Mouse (Mus musculus) neural tube, embryonic 15.5 days (tissue): Measurements from ENCODE around the gene Ndufa6. TPM values are rescaled to one million over a fixed set of nuclear protein-coding genes. Genes with fewer than 3 reads are reported as not detected.
"Not testable (repeated sequence)": the region's sequence is repeated elsewhere in the genome, so short reads cannot be mapped to it uniquely, and the experiment has no call there.

Experiments used
- ATAC-seq: fragments of 200-750 bp; cut with Nextera tagmentation; 2 replicates; pipeline ENCODE4 v1.8.0; 2017; ENCODE audit warnings: mild to moderate bottlenecking, moderate TSS enrichment, moderate library complexity; ENCODE audit not compliant: low FRiP score
- H3K27ac ChIP-seq: fragments of 300-500 bp; sonication (generic); replicated peaks from 2 replicates; pipeline ENCODE4 v1.5.1; 2015; ENCODE audit warnings: mild to moderate bottlenecking, inconsistent platforms
- H3K27me3 ChIP-seq: fragments of 300-500 bp; sonication (generic); replicated peaks from 2 replicates; pipeline ENCODE4 v1.6.1; 2015; ENCODE audit warnings: inconsistent platforms
- H3K36me3 ChIP-seq: fragments of 300-500 bp; sonication (generic); 2 replicates; pipeline ENCODE4 v1.6.1; 2015; ENCODE audit warnings: inconsistent platforms
- H3K4me1 ChIP-seq: fragments of 300-500 bp; sonication (generic); 2 replicates; pipeline ENCODE4 v1.6.1; 2015; ENCODE audit warnings: inconsistent platforms
- H3K4me2 ChIP-seq: fragments of 300-500 bp; sonication (generic); 2 replicates; pipeline ENCODE4 v1.6.1; 2015; ENCODE audit warnings: inconsistent platforms, mild to moderate bottlenecking, moderate library complexity
- H3K4me3 ChIP-seq: fragments of 300-500 bp; sonication (generic); replicated peaks from 2 replicates; pipeline ENCODE4 v1.5.1; 2015; ENCODE audit warnings: mild to moderate bottlenecking, inconsistent platforms
- H3K9ac ChIP-seq: fragments of 300-500 bp; sonication (generic); replicated peaks from 2 replicates; pipeline ENCODE4 v1.6.1; 2015; ENCODE audit warnings: mild to moderate bottlenecking, inconsistent platforms
- H3K9me3 ChIP-seq: fragments of 300-500 bp; sonication (generic); replicated peaks from 2 replicates; pipeline ENCODE4 v1.6.1; 2016; ENCODE audit warnings: inconsistent platforms
- WGBS: fragments of 180-500 bp; shearing (Covaris S2); methylation state at CpG from one replicate; pipeline ENCODE4 v1.1.7; 2015; ENCODE audit warnings: mixed read lengths; 5-methylcytosine and 5-hydroxymethylcytosine counted together
- polyA plus RNA-seq: library from polyadenylated mRNA; unstranded; fragments of >200 nt; fragmentation: Nextera tagmentation; extraction: Ambion mirVana; gene quantifications from 2 replicates; pipeline ENCODE4 v1.2.1, GENCODE M21; 2015

The Ndufa6 gene
- polyA plus RNA-seq, result 409 and 417 TPM in 2 replicates

DNA sequence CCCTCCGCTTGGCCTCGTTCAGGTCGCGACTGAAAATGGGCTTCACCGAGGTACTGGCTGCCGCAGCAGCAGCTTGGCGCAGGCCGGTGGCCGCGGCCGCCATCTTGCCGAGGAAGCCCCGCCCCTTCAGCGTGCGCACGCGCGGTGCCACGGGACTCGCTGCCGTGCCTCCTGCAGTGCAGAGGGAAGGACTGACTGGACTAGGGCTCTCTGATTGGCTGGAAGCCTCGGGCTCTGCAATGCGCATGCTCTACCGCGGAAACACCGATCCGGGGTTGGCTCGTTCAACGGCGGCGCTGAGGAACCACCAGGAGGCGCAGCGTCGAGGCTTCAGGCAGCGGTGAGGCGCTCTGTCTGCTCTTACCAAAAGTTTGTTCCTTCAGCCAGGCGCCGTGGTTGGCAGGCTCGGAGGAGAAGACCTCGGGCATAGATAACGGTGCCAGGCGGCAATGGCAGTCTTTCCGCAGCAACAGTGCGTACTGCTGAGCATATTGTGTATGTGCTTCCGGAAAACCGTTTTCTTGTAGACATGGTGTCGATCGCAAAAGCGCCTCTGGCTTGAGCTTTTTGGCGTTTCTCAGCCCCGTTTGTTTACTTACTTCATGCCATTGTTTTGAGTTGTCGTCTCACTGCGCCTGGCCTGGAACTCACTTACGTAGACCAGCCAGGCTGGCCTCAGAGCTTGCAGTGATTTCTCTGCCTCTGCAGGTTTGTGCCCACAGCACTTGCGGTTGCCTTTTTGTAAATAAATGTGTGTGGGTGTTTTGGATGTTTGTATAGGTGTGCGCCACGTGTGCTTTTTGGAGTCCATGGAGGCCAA lies at the start of gene Ndufa6:
Gene Ndufa6 (minus strand): TSS at position 197 of the 820 bp plus-strand sequence.
- H3K4me2 ChIP-seq, result peak within 1 kb of the TSS; percentile 90
- H3K36me3 ChIP-seq, result peaks cover 16% of the 10 kb centered on the region
- peak within 1 kb of the TSS; percentile 92 for H3K27ac ChIP-seq
- H3K9ac ChIP-seq, result peak within 1 kb of the TSS; percentile 99
- peaks cover 34% of the 10 kb centered on the region for H3K4me1 ChIP-seq
- H3K4me3 ChIP-seq, result peak within 1 kb of the TSS; percentile 94
- 2% methylated on average over 57 of the region's 57 CpGs for WGBS
- no peaks in the 10 kb centered on the region for H3K9me3 ChIP-seq
- no peaks in the 10 kb centered on the region for H3K27me3 ChIP-seq
- peak; percentile 99 for ATAC-seq

DNA sequence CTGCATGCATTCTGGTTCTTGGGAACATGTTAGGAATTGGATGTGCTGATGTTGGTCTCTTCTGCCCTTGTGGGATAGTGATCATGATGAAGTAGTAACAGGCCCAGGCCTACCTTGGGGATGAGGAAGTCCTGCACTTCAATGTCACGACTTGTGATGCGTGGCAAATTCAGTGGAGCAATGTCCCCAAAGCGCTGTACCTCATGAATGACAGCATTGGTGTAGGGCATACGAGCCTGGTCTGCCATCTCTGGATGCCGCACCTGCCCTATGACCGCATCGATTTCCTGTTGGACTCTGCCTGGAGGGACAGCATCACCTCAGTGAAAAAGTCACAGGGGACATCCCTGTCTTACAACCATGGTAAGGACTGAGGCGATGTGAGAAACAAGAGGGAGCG lies 49.5 kb upstream of the Ndufa6 start:
- 95% methylated on average over 9 of the region's 9 CpGs for WGBS
- ATAC-seq, result no peak
- Histone ChIP-seq H3K4me3 (no peak overlapping the region), H3K4me1 (no peaks in the 10 kb centered on the region), H3K4me2 (no peak overlapping the region), H3K27ac (no peak overlapping the region), H3K36me3 (no peaks in the 10 kb centered on the region), H3K9me3 (no peaks in the 10 kb centered on the region), H3K27me3 (no peaks in the 10 kb centered on the region), H3K9ac (no peak overlapping the region)

DNA sequence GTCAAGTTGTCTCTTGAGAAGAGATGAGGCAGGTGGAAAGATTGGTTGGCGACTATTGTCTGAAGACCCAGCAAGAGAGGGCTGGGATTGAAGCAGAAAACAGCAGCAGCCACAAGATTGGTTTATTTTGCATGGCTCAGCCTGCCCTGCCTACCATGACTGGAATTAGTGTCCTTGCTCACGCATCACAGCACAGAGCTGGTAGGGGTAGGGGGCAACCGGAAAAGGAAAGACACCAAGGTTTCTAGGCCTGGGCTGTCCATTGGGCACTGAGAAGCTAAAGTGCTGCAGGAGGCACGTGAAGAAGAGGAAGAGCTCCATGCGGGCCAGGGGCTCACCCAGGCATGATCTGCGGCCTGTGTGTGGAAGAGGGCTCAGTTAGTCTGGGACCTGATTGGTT lies 48.6 kb upstream of the Ndufa6 start:
- no peaks in the 10 kb centered on the region for H3K36me3 ChIP-seq
- H3K27me3 ChIP-seq, result no peaks in the 10 kb centered on the region
- H3K9ac ChIP-seq, result no peak overlapping the region
- no peak overlapping the region for H3K27ac ChIP-seq
- H3K4me2 ChIP-seq, result no peak overlapping the region
- no peaks in the 10 kb centered on the region for H3K4me1 ChIP-seq
- WGBS, result 89% methylated on average over 6 of the region's 6 CpGs
- no peak overlapping the region for H3K4me3 ChIP-seq
- ATAC-seq, result no peak
- H3K9me3 ChIP-seq, result no peaks in the 10 kb centered on the region

GRCm38 (mm10) chr15:82402106-82402505 lies 48.0 kb upstream of the Ndufa6 start:
- no peaks in the 10 kb centered on the region for H3K36me3 ChIP-seq
- no peak overlapping the region for H3K4me3 ChIP-seq
- no peak overlapping the region for H3K9ac ChIP-seq
- H3K27me3 ChIP-seq, result no peaks in the 10 kb centered on the region
- no peaks in the 10 kb centered on the region for H3K9me3 ChIP-seq
- no peak overlapping the region for H3K27ac ChIP-seq
- no peak overlapping the region for H3K4me2 ChIP-seq
- H3K4me1 ChIP-seq, result no peaks in the 10 kb centered on the region
- no peak for ATAC-seq

GRCm38 (mm10) chr15:82401516-82401915 lies 47.4 kb upstream of the Ndufa6 start:
- Histone ChIP-seq H3K27me3 (no peaks in the 10 kb centered on the region), H3K4me1 (no peaks in the 10 kb centered on the region), H3K27ac (no peak overlapping the region), H3K9ac (no peak overlapping the region), H3K36me3 (no peaks in the 10 kb centered on the region), H3K4me2 (no peak overlapping the region), H3K4me3 (no peak overlapping the region), H3K9me3 (no peaks in the 10 kb centered on the region)
- ATAC-seq, result no peak
- WGBS, result 18% methylated on average over 2 of the region's 2 CpGs

DNA sequence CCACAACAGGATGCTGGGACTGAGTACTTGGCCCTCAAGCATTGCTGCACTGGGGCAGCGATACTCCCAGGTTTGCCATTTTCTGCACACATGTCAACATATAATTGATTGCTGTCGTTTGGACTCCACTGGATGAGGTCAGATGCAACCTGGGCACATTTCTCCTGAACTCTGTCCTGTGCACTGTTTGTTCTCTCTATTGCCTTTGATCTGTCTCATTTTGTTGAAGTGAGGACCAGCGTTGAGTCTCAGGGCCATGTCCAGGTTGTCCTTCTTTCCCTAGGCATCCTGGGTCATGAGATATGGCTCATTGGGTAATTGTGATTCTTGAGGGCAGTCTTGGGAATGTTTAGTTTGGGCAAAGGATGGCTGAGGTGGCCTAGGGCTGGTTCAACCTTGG lies 41.8 kb upstream of the Ndufa6 start:
- ATAC-seq, H3K4me2 ChIP-seq, H3K27me3 ChIP-seq, H3K4me1 ChIP-seq, H3K9ac ChIP-seq, H3K4me3 ChIP-seq, H3K9me3 ChIP-seq, H3K27ac ChIP-seq, H3K36me3 ChIP-seq: not testable (repeated sequence)
- 88% methylated on average over 3 of the region's 3 CpGs for WGBS

GRCm38 (mm10) chr15:82393922-82394321 lies 39.8 kb upstream of the Ndufa6 start, which contains the start of gene Cyp2d11:
Cyp2d11 (minus strand) TSS chr15:82394022.
- not testable (repeated sequence) for H3K9ac ChIP-seq, ATAC-seq, H3K9me3 ChIP-seq, H3K4me2 ChIP-seq, H3K4me1 ChIP-seq, H3K36me3 ChIP-seq, H3K4me3 ChIP-seq, H3K27ac ChIP-seq, H3K27me3 ChIP-seq
- 86% methylated on average over 2 of the region's 2 CpGs for WGBS

- H3K27ac ChIP-seq, H3K36me3 ChIP-seq, H3K4me2 ChIP-seq, ATAC-seq, H3K9me3 ChIP-seq, H3K4me3 ChIP-seq, H3K4me1 ChIP-seq, H3K9ac ChIP-seq, H3K27me3 ChIP-seq: not testable (repeated sequence)
- 94% methylated on average over 10 of the region's 10 CpGs for WGBS
These were observed 35.8 kb upstream of the Ndufa6 start for GRCm38 (mm10) chr15:82389916-82390315.

DNA sequence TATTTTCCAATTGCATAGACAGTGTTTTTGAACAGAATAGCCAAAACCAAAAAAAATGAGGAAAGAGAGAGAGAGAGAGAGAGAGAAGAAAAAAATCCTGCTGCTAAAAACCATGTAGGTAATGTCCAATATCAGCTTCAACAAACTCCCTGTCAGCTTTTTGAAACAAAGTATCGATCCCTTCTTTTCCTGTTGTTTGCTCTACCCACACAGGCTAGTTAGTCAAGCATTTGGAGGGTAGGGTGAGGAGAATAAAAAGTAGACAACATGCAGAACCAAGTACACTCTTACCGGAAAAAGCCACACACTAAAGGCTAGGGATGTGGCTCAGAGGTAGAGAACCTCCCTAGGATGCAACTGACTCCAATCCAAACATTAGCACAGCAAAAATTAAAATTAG lies 31.6 kb upstream of the Ndufa6 start:
- Histone ChIP-seq H3K4me3 (no peak overlapping the region), H3K4me2 (no peak overlapping the region), H3K36me3 (no peaks in the 10 kb centered on the region), H3K27ac (no peak overlapping the region), H3K27me3 (no peaks in the 10 kb centered on the region), H3K9ac (no peak overlapping the region), H3K9me3 (no peaks in the 10 kb centered on the region), H3K4me1 (peaks cover 6% of the 10 kb centered on the region; the same call in 1 of the 2 replicates)
- 96% methylated on average over 2 of the region's 2 CpGs for WGBS
- no peak for ATAC-seq

GRCm38 (mm10) chr15:82382441-82382840 lies 28.3 kb upstream of the Ndufa6 start:
- 96% methylated on average over 2 of the region's 2 CpGs for WGBS
- H3K9me3 ChIP-seq, result no peaks in the 10 kb centered on the region

GRCm38 (mm10) chr15:82380714-82381062 lies 26.6 kb upstream of the Ndufa6 start:
- H3K27me3 ChIP-seq, result no peaks in the 10 kb centered on the region
- no peaks in the 10 kb centered on the region for H3K36me3 ChIP-seq
- peaks cover 19% of the 10 kb centered on the region for H3K4me1 ChIP-seq
- peak overlapping the region; percentile 35 for H3K4me3 ChIP-seq
- no peaks in the 10 kb centered on the region for H3K9me3 ChIP-seq
- H3K27ac ChIP-seq, result 0 out of 2 replicates have a peak overlapping the region, but pooled peaks have one; percentile 51
- 33% methylated on average over 7 of the region's 7 CpGs for WGBS
- H3K9ac ChIP-seq, result peak overlapping the region; percentile 30; the same call in 1 of the 2 replicates
- ATAC-seq, result 0 out of 2 replicates have a peak, but pooled peaks have one; percentile 14
- H3K4me2 ChIP-seq, result peak overlapping the region; percentile 67

More at GRCm38 (mm10) chr15:82382441-82382840, 28.3 kb upstream of the Ndufa6 start:
- Histone ChIP-seq H3K36me3 (no peaks in the 10 kb centered on the region), H3K27ac (no peak overlapping the region), H3K27me3 (no peaks in the 10 kb centered on the region), H3K4me2 (no peak overlapping the region), H3K9ac (no peak overlapping the region), H3K4me3 (no peak overlapping the region), H3K4me1 (peaks cover 16% of the 10 kb centered on the region)
- ATAC-seq, result no peak
